Mouse (Mus musculus) neural tube, embryonic 15.5 days (tissue): ENCODE data around the gene Opa3. TPM values are rescaled to one million over a fixed set of nuclear protein-coding genes. Genes with fewer than 3 reads are reported as not detected.
"Not testable (repeated sequence)": the region's sequence is repeated elsewhere in the genome, so short reads cannot be mapped to it uniquely, and the experiment has no call there.

ENCODE experiments used
- ATAC-seq: fragments of 200-750 bp; cut with Nextera tagmentation; 2 replicates; pipeline ENCODE4 v1.8.0; 2017; ENCODE audit warnings: mild to moderate bottlenecking, moderate TSS enrichment, moderate library complexity; ENCODE audit not compliant: low FRiP score
- H3K27ac ChIP-seq: fragments of 300-500 bp; sonication (generic); replicated peaks from 2 replicates; pipeline ENCODE4 v1.5.1; 2015; ENCODE audit warnings: mild to moderate bottlenecking, inconsistent platforms
- H3K27me3 ChIP-seq: fragments of 300-500 bp; sonication (generic); replicated peaks from 2 replicates; pipeline ENCODE4 v1.6.1; 2015; ENCODE audit warnings: inconsistent platforms
- H3K36me3 ChIP-seq: fragments of 300-500 bp; sonication (generic); 2 replicates; pipeline ENCODE4 v1.6.1; 2015; ENCODE audit warnings: inconsistent platforms
- H3K4me1 ChIP-seq: fragments of 300-500 bp; sonication (generic); 2 replicates; pipeline ENCODE4 v1.6.1; 2015; ENCODE audit warnings: inconsistent platforms
- H3K4me2 ChIP-seq: fragments of 300-500 bp; sonication (generic); 2 replicates; pipeline ENCODE4 v1.6.1; 2015; ENCODE audit warnings: inconsistent platforms, mild to moderate bottlenecking, moderate library complexity
- H3K4me3 ChIP-seq: fragments of 300-500 bp; sonication (generic); replicated peaks from 2 replicates; pipeline ENCODE4 v1.5.1; 2015; ENCODE audit warnings: mild to moderate bottlenecking, inconsistent platforms
- H3K9ac ChIP-seq: fragments of 300-500 bp; sonication (generic); replicated peaks from 2 replicates; pipeline ENCODE4 v1.6.1; 2015; ENCODE audit warnings: mild to moderate bottlenecking, inconsistent platforms
- H3K9me3 ChIP-seq: fragments of 300-500 bp; sonication (generic); replicated peaks from 2 replicates; pipeline ENCODE4 v1.6.1; 2016; ENCODE audit warnings: inconsistent platforms
- WGBS: fragments of 180-500 bp; shearing (Covaris S2); methylation state at CpG from one replicate; pipeline ENCODE4 v1.1.7; 2015; ENCODE audit warnings: mixed read lengths; 5-methylcytosine and 5-hydroxymethylcytosine counted together
- polyA plus RNA-seq: library from polyadenylated mRNA; unstranded; fragments of >200 nt; fragmentation: Nextera tagmentation; extraction: Ambion mirVana; gene quantifications from 2 replicates; pipeline ENCODE4 v1.2.1, GENCODE M21; 2015

The Opa3 gene
- polyA plus RNA-seq, 1 experiment from 2014 or later: 37.9 TPM

DNA sequence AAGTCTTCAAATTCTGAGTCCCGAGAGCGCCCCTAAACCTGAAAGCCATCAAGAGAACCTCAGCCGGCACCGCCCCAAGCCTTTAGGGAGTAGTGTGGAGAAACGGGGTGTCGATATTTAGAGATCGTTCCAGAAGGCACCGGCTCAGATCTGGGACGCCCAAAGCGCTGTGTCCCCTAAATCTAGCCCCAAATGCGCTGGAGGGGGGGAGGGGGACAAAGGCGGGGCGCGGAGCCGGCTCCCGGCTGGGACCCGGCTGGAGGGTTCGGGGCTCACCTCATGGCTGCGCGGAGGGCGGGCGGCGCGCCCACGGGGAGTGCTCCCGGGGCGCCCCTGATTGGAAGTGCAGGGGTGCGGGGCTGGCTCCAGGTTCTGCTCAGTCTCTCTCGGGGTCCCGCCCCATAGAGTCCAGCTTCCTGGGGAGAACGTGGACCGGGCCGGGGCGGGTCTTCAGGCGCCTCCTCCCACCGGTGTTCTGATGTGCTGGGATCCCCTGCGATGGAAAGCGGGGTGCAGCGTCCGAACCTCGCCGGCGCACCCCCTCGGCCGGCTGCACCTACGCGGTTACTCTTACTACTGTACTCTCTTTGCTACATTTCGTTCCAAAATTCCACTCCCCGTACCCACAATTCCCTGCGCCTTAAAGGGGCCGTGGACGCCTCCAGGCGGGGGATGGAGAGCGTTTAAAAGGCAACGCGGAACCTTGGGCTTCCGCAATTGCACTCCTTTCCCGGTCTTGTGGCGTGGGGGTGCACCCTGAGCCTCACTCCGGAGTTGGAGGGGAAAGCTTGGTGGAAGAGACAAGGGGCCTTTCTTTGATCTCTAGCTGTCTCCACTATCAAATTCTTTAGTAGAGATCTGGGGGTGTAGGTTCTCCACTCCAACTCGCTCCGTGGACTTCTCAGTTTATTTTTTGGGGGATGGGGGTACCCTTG lies 43.4 kb downstream of the Opa3 start, which contains the start of gene Vasp:
Gene Vasp (minus strand): TSS at position 580 of the 935 bp plus-strand sequence.
- H3K27me3 ChIP-seq: no peaks in the 10 kb centered on the region
- peaks cover 7% of the 10 kb centered on the region; the same call in 1 of the 2 replicates for H3K36me3 ChIP-seq
- under 1% methylated on average over 58 of the region's 62 CpGs for WGBS
- no peaks in the 10 kb centered on the region for H3K9me3 ChIP-seq
- peaks cover 39% of the 10 kb centered on the region for H3K4me1 ChIP-seq
- H3K9ac ChIP-seq: peak within 1 kb of the TSS; percentile 88
- H3K4me2 ChIP-seq: peak within 1 kb of the TSS; percentile 96
- peak; percentile 81 for ATAC-seq
- peak within 1 kb of the TSS; percentile 96 for H3K4me3 ChIP-seq
- peak within 1 kb of the TSS; percentile 89 for H3K27ac ChIP-seq

GRCm38 (mm10) chr7:19272173-19272764 lies 44.1 kb downstream of the Opa3 start:
- Histone ChIP-seq H3K4me3 (peak overlapping the region; percentile 96), H3K27ac (peak overlapping the region; percentile 89), H3K36me3 (peaks cover 7% of the 10 kb centered on the region; the same call in 1 of the 2 replicates), H3K4me1 (peaks cover 37% of the 10 kb centered on the region), H3K9ac (peak overlapping the region; percentile 88), H3K27me3 (no peaks in the 10 kb centered on the region; the same call in 1 of the 2 replicates), H3K9me3 (no peaks in the 10 kb centered on the region), H3K4me2 (peak overlapping the region; percentile 96)
- 1% methylated on average over 36 of the region's 36 CpGs for WGBS
- peak; percentile 83 for ATAC-seq

DNA sequence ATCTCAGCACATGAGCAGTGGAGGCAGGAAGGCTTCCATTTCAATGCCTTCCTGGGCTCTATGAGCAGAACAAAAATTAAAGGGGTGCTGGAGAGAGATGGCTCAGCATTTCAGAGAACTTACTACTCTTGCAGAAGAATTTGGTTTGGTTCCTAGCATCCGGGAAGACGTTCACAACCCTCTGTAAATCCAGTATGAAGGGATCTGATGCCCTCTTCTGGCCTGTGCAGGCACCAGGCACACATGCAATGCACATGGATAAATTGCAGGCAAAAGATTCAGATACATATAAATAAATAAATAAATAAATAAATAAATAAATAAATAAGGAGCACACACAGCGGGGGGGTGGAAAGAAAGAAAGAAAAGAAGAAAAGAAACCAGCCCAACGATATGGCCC lies 48.1 kb downstream of the Opa3 start:
- Histone ChIP-seq H3K36me3 (no peaks in the 10 kb centered on the region), H3K4me1 (peaks cover 14% of the 10 kb centered on the region), H3K4me3 (no peak overlapping the region), H3K4me2 (no peak overlapping the region), H3K27ac (no peak overlapping the region), H3K27me3 (peaks cover 38% of the 10 kb centered on the region), H3K9ac (no peak overlapping the region), H3K9me3 (no peaks in the 10 kb centered on the region)
- ATAC-seq: no peak
- 59% methylated on average over 4 of the region's 4 CpGs for WGBS

- Histone ChIP-seq H3K4me1 (peaks cover 29% of the 10 kb centered on the region), H3K27ac (no peak overlapping the region), H3K9ac (no peak overlapping the region), H3K4me2 (peak overlapping the region; percentile 58), H3K4me3 (peak overlapping the region; percentile 36), H3K9me3 (no peaks in the 10 kb centered on the region), H3K36me3 (no peaks in the 10 kb centered on the region), H3K27me3 (peaks cover 41% of the 10 kb centered on the region)
- ATAC-seq: no peak
- 3% methylated on average over 34 of the region's 34 CpGs for WGBS
These were observed 50.9 kb downstream of the Opa3 start for GRCm38 (mm10) chr7:19279052-19279451.

DNA sequence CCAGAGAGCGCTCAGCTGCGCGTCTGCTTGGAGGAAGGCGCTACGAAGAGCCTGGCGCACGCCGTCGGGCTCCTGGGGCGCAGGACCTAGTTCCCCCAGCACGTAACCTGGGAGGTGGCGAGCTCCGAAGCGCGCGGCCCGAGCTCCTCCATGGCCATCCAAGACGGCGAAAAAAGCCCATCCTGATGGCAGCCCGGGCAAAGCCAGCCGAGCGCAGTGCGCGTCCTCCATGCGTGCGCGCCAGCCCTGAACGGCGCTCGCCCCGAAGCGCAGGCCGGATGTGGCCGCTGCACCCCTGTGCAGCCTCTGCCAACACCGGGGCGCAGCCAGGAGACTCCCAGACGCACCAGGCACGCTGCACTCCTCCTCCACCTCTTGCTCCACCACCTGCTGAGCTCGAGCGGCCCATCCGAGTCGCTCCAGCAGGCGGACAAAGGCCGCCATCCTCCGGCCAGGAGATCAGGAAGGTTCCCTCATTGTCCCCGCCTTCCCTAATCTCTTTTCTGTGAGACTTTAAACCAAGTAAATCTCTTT lies 51.5 kb downstream of the Opa3 start, which contains the start of gene Ppm1n:
Gene Ppm1n (minus strand): TSS at position 484 of the 534 bp plus-strand sequence.
- Histone ChIP-seq H3K9me3 (no peaks in the 10 kb centered on the region), H3K27ac (no peak within 1 kb of the TSS), H3K36me3 (no peaks in the 10 kb centered on the region), H3K4me1 (peaks cover 35% of the 10 kb centered on the region), H3K9ac (no peak within 1 kb of the TSS; the same call in 1 of the 2 replicates), H3K4me2 (peak within 1 kb of the TSS; percentile 58), H3K27me3 (peaks cover 41% of the 10 kb centered on the region), H3K4me3 (peak within 1 kb of the TSS; percentile 36)
- WGBS: under 1% methylated on average over 46 of the region's 46 CpGs
- no peak for ATAC-seq

DNA sequence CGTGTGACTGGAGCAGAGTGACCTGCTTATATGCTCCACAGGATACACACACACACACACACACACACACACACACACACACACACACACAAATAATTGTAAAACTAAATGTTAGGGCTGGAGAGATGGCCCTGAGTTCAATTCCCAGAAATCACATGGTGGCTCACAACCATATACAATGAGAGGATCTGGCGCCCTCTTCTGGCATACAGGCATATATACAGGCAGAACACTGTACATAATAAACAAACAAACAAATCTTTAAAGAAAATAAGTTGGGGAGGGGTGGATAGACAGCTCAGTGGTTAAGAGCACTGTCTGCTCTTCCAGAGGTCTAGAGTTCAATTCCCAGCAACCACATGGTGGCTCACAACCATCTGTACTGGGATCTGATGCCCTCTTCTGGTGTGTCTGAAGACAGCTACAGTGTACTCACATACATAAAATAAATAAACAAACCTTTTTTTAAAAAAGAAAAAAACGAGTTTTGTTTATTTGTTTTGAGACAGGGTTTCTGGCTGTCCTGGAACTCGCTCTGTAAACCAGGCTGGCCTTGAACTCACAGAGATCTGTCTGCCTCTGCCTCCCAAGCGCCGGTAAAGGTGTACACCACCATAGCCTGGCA lies 53.7 kb downstream of the Opa3 start:
- not testable (repeated sequence) for H3K9ac ChIP-seq, H3K27ac ChIP-seq
- 0 out of 2 replicates have a peak, but pooled peaks have one; percentile 16 for ATAC-seq

GRCm38 (mm10) chr7:19282385-19282784 lies 54.3 kb downstream of the Opa3 start, which contains the start of gene Rtn2:
TSS of gene Rtn2 (plus strand) at chr7:19282624.
- Histone ChIP-seq H3K4me1 (peaks cover 41% of the 10 kb centered on the region), H3K4me3 (peak within 1 kb of the TSS; percentile 87), H3K9ac (peak within 1 kb of the TSS; percentile 99), H3K4me2 (peak within 1 kb of the TSS; percentile 78), H3K27me3 (peaks cover 40% of the 10 kb centered on the region), H3K9me3 (no peaks in the 10 kb centered on the region), H3K36me3 (peaks cover 10% of the 10 kb centered on the region), H3K27ac (peak within 1 kb of the TSS; percentile 91)
- 0% methylated on average over 37 of the region's 37 CpGs for WGBS
- peak; percentile 88 for ATAC-seq

More for the DNA sequence above, 53.7 kb downstream of the Opa3 start:
- Histone ChIP-seq H3K4me1 (peaks cover 41% of the 10 kb centered on the region), H3K4me3 (peak overlapping the region; percentile 87), H3K27me3 (peaks cover 41% of the 10 kb centered on the region), H3K4me2 (peak overlapping the region; percentile 78)
- not testable (repeated sequence) for H3K9me3 ChIP-seq, H3K36me3 ChIP-seq
- 33% methylated on average over 6 of the region's 6 CpGs for WGBS

DNA sequence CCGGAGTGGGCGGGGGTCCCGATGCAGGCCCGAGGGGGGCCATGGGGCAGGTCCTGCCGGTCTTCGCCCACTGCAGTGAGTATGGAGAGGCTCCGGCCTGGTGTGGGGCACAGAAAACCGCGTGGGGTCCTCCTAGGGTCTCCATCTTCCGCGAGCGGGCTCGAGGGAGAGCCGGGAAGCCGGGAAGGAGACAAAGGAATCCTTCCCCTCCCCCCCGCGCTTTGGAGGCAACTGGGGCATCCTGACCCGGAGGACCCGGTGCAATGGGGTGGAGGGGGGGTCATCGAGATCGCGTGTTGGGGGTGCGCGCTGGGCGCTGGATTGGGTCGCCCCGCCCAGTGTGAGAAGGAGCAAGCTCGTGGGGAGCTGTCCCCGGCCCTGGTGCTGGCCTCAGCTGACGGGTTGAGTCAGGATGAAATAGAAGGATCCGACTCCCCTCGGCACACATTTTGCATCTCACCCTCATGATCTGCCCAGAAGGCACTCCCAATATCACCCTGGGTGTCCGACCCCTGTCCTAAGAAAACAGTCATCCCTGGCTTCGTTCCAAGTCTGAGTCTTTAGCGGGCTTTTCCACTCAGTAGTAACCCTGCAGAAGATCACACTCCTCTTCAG lies 54.8 kb downstream of the Opa3 start:
- Histone ChIP-seq H3K27me3 (peaks cover 35% of the 10 kb centered on the region), H3K9me3 (no peaks in the 10 kb centered on the region), H3K36me3 (peaks cover 14% of the 10 kb centered on the region), H3K27ac (peak overlapping the region; percentile 91), H3K4me2 (peak overlapping the region; percentile 78), H3K9ac (peak overlapping the region; percentile 99), H3K4me1 (peaks cover 41% of the 10 kb centered on the region), H3K4me3 (peak overlapping the region; percentile 87)
- WGBS: under 1% methylated on average over 35 of the region's 35 CpGs
- ATAC-seq: peak; percentile 71

- Histone ChIP-seq H3K9me3 (no peaks in the 10 kb centered on the region), H3K4me3 (peak overlapping the region; percentile 87), H3K27me3 (peaks cover 30% of the 10 kb centered on the region), H3K9ac (peak overlapping the region; percentile 99), H3K27ac (peak overlapping the region; percentile 91), H3K36me3 (peaks cover 18% of the 10 kb centered on the region), H3K4me1 (peaks cover 41% of the 10 kb centered on the region), H3K4me2 (peak overlapping the region; percentile 78)
- ATAC-seq: peak; percentile 15
- WGBS: 24% methylated on average over 14 of the region's 14 CpGs
These were observed 55.3 kb downstream of the Opa3 start for GRCm38 (mm10) chr7:19283406-19283804.

DNA sequence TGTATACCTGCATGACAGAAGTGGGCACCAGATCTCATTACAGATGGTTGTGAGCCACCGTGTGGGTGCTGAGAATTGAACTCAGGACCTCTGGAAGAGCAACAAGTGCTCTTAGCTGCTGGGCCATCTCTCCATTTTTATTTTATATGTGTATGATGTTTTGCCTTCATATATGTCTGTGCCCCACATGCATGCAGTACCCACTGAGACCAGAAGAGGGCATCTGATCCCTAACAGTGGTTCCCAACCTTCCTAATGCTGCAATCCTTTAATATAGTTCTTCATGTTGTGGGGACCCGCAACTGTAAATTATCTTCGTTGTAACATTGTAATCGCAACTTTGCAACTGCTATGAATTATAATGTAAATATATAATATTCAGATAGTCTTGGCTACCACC lies 56.6 kb downstream of the Opa3 start:
- Histone ChIP-seq H3K4me2 (peak overlapping the region; percentile 78), H3K27ac (no peak overlapping the region), H3K9me3 (no peaks in the 10 kb centered on the region), H3K27me3 (peaks cover 16% of the 10 kb centered on the region), H3K36me3 (peaks cover 27% of the 10 kb centered on the region), H3K4me1 (peaks cover 33% of the 10 kb centered on the region), H3K4me3 (no peak overlapping the region), H3K9ac (no peak overlapping the region)
- no peak for ATAC-seq
- 39% methylated on average over 4 of the region's 4 CpGs for WGBS
